Mouse (Mus musculus) hindbrain, embryonic 16.5 days (tissue): ENCODE results near the gene Hist1h2bp. TPM values are rescaled to one million over a fixed set of nuclear protein-coding genes. Genes with fewer than 3 reads are reported as not detected.
A peak's percentile ranks its signal among the peaks of the same experiment; 100 is the strongest.
"Not testable (repeated sequence)": the region's sequence is repeated elsewhere in the genome, so short reads cannot be mapped to it uniquely, and the experiment has no call there.

ENCODE experiments used
- ATAC-seq: fragments of 200-750 bp; cut with Nextera tagmentation; 2 replicates; pipeline ENCODE4 v1.8.0; 2017; ENCODE audit warnings: moderate TSS enrichment, moderate library complexity
- H3K27ac ChIP-seq: fragments of 300-500 bp; sonication (generic); 2 replicates; pipeline ENCODE4 v1.5.1; 2014; ENCODE audit warnings: low read depth, mild to moderate bottlenecking, control low read depth, low read length, moderate library complexity
- H3K27me3 ChIP-seq: fragments of 300-500 bp; sonication (generic); replicated peaks from 2 replicates; pipeline ENCODE4 v1.6.1; 2014; ENCODE audit warnings: low read length; ENCODE audit not compliant: control insufficient read depth, insufficient read depth
- H3K36me3 ChIP-seq: fragments of 300-500 bp; sonication (generic); 2 replicates; pipeline ENCODE4 v1.6.1; 2014; ENCODE audit warnings: mild to moderate bottlenecking, low read length, moderate library complexity, mixed read lengths; ENCODE audit not compliant: control insufficient read depth, insufficient read depth
- H3K4me1 ChIP-seq: fragments of 300-500 bp; sonication (generic); 2 replicates; pipeline ENCODE4 v1.6.1; 2014; ENCODE audit warnings: low read depth, low read length; ENCODE audit not compliant: control insufficient read depth, insufficient read depth
- H3K4me2 ChIP-seq: fragments of 300-500 bp; sonication (generic); 2 replicates; pipeline ENCODE4 v1.6.1; 2014; ENCODE audit warnings: mild to moderate bottlenecking, low read length, control low read depth, moderate library complexity
- H3K4me3 ChIP-seq: fragments of 300-500 bp; sonication (generic); 2 replicates; pipeline ENCODE4 v1.5.1; 2014; ENCODE audit warnings: mild to moderate bottlenecking, low read length, control low read depth, moderate library complexity
- H3K9ac ChIP-seq: fragments of 300-500 bp; sonication (generic); 2 replicates; pipeline ENCODE4 v1.6.1; 2014; ENCODE audit warnings: low read depth, mild to moderate bottlenecking, control low read depth, low read length, moderate library complexity
- H3K9me3 ChIP-seq: fragments of 300-500 bp; sonication (generic); 2 replicates; pipeline ENCODE4 v1.6.1; 2014; ENCODE audit warnings: mild to moderate bottlenecking, low read length, moderate library complexity; ENCODE audit not compliant: control insufficient read depth
- WGBS: fragments of 180-500 bp; shearing (Covaris S2); extraction: QIAGEN DNeasy Blood & Tissue Kit; methylation state at CpG from one replicate; pipeline ENCODE4 v1.1.7; 2014; 5-methylcytosine and 5-hydroxymethylcytosine counted together
- polyA plus RNA-seq: library from polyadenylated mRNA; unstranded; fragments of >200 nt; fragmentation: Nextera tagmentation; extraction: Ambion mirVana; gene quantifications from 2 replicates; pipeline ENCODE4 v1.2.1, GENCODE M21; 2015

Hist1h2bp gene
- polyA plus RNA-seq, 1 experiment from 2014 or later, result not detected

DNA sequence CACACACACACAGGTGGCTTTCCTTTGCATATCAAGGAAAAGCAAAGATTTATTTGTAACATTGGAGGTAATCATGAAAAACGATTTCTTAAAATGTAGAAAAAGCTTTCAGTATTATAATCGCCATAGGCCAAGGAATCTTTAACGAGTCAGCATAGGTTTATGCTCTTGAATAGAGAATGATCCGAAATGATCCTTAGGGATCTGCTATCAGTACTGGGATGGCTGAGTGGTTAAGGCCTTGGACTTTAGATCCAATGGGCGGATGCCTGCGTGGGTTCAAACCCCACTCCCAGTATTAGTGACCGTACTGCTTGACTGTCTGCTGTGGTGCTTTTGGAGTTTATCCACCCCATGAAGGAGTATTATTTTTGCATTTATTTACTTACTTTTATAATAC, 8.3 kb downstream of the Hist1h2bp start:
- Histone ChIP-seq H3K27me3 (no peaks in the 10 kb centered on the region), H3K9ac (no peak overlapping the region), H3K36me3 (no peaks in the 10 kb centered on the region), H3K27ac (no peak overlapping the region), H3K4me3 (no peak overlapping the region), H3K9me3 (no peaks in the 10 kb centered on the region), H3K4me1 (peaks cover 4% of the 10 kb centered on the region), H3K4me2 (no peak overlapping the region)
- WGBS, result 91% methylated on average over 7 of the region's 7 CpGs
- ATAC-seq, result no peak

DNA sequence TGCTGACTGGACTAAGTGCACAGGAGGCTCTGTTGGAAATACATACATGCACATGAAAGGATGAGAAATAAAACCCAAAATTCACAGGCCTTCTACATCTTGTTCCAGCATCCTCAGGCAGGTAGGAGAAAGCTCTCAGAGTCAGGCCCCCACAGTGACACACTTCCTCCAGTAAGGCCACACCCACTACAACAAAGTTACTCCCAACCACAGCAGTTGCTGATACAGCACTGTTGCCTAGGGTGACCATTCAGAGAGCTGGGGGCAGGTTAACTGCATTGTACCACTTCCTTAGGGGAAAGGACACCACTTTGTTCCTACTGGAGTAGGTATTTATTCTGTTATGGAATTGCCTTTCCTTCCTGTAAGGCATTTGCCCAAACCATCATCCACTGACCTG, 9.9 kb downstream of the Hist1h2bp start:
- not testable (repeated sequence) for H3K27me3 ChIP-seq, H3K27ac ChIP-seq, H3K9me3 ChIP-seq, H3K9ac ChIP-seq, H3K4me3 ChIP-seq, ATAC-seq, H3K36me3 ChIP-seq, H3K4me1 ChIP-seq, H3K4me2 ChIP-seq

DNA sequence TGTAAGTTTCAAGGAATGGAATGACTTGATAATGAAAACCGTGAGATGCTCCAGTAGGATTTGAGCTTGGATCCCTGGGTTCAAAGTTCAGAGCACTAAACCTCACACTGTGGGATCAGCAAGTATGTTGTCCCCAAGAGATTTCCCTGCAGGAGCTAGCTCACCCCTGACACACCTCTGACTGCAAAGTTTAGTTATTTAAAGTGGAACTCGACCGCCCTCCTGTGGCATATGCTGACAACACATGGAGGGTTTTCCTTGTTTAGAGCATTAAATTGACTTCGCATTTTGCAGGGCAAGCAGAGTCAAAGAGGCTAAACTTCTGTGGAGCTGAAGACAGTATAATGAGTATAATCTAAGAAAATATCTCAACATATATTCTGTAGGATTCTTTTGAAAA, 15.8 kb downstream of the Hist1h2bp start:
- WGBS, result no CpG with 5 or more reads among the region's 4 CpGs
- peak; percentile 69; the same call in 1 of the 2 replicates for ATAC-seq
- H3K36me3 ChIP-seq, H3K4me2 ChIP-seq, H3K27me3 ChIP-seq, H3K4me3 ChIP-seq, H3K4me1 ChIP-seq, H3K27ac ChIP-seq, H3K9ac ChIP-seq, H3K9me3 ChIP-seq: not testable (repeated sequence)

DNA sequence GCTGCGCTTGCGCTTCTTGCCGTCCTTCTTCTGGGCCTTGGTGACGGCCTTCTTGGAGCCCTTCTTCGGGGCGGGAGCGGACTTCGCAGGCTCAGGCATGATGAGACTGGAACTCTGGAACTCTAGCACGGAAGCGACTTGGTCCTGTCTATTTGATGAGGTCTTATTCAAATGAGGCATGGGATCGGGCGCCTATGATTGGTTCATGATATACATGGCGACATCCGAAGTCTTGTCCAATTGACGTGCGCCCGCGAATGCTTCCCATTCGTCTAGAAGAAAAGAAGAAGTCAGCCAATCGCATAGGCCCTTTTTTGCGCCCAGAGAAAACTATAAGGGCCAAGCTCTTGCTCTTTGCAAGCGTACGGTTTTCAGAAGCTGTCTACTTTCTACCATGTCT, 22.8 kb downstream of the Hist1h2bp start, which contains the start of the genes Hist1h2bq and Hist1h2ao:
TSS of gene Hist1h2bq (minus strand) at position 125 of the 400 bp plus-strand sequence.
TSS of gene Hist1h2ao (plus strand) at position 393 of the 400 bp plus-strand sequence.
- not testable (repeated sequence) for H3K4me3 ChIP-seq, H3K9ac ChIP-seq, H3K36me3 ChIP-seq, H3K4me1 ChIP-seq, H3K27me3 ChIP-seq, H3K9me3 ChIP-seq, H3K27ac ChIP-seq, H3K4me2 ChIP-seq
- peak; percentile 99 for ATAC-seq
- no CpG with 5 or more reads among the region's 23 CpGs for WGBS

DNA sequence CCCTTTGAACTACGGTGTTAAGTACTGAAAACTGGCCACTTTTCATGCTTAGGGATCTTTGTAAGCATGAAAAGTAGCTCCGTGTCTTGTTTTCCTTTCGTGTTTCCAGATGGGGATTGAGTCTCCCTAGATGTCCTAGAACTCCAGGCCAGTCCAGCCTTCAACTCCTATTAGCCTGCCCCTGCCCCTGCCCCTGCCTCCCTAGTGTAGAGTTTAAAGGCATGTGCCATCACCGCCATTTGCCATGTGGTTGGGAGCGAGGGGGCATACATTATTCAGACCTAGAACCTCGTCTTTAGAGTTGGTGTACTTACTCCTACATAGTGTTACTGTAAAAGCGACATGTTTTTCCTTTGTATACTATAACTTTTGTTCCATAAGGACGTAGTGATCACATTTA, 23.8 kb downstream of the Hist1h2bp start:
- H3K4me3 ChIP-seq, H3K4me2 ChIP-seq, H3K36me3 ChIP-seq, H3K9me3 ChIP-seq, H3K9ac ChIP-seq, H3K27ac ChIP-seq, H3K27me3 ChIP-seq, H3K4me1 ChIP-seq: not testable (repeated sequence)
- WGBS, result no CpG with 5 or more reads among the region's 8 CpGs
- ATAC-seq, result peak; percentile 14

DNA sequence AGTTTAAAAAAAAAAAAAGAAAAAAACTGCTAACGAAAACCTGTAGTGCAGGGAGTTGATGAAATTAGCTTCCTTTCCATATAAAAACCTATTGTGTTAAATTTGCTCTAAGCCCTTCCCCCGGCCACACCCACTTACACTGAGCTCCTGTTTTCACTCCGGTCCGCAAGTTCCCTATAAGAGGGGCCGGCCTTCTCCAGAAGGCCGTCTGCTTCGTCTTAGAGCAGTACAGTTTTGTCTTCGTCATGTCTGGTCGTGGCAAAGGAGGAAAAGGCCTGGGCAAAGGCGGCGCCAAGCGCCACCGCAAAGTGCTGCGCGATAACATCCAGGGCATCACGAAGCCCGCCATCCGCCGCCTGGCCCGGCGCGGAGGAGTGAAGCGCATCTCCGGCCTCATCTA, 24.3 kb downstream of the Hist1h2bp start, which contains the start of gene Hist1h4m:
TSS of gene Hist1h4m (plus strand) at position 208 of the 400 bp plus-strand sequence.
- Histone ChIP-seq H3K4me2 (peak within 1 kb of the TSS; percentile 39), H3K4me3 (peak within 1 kb of the TSS; percentile 20)
- WGBS, result no CpG with 5 or more reads among the region's 24 CpGs
- ATAC-seq, result peak; percentile 74
- H3K4me1 ChIP-seq, H3K36me3 ChIP-seq, H3K9ac ChIP-seq, H3K27me3 ChIP-seq, H3K9me3 ChIP-seq, H3K27ac ChIP-seq: not testable (repeated sequence)

DNA sequence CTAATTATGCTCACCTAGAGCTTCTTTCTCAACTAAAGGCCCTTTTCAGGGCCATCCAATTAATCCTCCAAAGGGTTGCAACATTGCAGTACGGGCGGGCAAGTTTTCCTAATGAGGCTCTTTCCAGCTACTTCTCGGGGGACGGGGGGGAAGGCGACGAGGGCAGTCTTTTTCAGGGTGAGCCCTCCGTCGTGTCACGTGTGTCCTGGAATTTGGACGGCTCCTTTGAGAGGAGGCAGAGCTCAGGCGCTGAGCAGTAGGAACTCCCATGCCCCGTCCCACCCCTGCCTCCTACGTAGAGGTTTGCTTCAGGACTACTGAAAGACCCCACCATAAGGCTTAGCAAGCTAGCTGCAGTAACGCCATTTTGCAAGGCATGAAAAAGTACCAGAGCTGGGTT, 24.8 kb downstream of the Hist1h2bp start:
- H3K9ac ChIP-seq, H3K27me3 ChIP-seq, H3K4me1 ChIP-seq, H3K36me3 ChIP-seq, H3K9me3 ChIP-seq, H3K27ac ChIP-seq: not testable (repeated sequence)
- Histone ChIP-seq H3K4me2 (peak overlapping the region; percentile 39), H3K4me3 (peak overlapping the region; percentile 20)
- 3% methylated on average over 10 of the region's 14 CpGs for WGBS
- ATAC-seq, result 0 out of 2 replicates have a peak, but pooled peaks have one; percentile 3

DNA sequence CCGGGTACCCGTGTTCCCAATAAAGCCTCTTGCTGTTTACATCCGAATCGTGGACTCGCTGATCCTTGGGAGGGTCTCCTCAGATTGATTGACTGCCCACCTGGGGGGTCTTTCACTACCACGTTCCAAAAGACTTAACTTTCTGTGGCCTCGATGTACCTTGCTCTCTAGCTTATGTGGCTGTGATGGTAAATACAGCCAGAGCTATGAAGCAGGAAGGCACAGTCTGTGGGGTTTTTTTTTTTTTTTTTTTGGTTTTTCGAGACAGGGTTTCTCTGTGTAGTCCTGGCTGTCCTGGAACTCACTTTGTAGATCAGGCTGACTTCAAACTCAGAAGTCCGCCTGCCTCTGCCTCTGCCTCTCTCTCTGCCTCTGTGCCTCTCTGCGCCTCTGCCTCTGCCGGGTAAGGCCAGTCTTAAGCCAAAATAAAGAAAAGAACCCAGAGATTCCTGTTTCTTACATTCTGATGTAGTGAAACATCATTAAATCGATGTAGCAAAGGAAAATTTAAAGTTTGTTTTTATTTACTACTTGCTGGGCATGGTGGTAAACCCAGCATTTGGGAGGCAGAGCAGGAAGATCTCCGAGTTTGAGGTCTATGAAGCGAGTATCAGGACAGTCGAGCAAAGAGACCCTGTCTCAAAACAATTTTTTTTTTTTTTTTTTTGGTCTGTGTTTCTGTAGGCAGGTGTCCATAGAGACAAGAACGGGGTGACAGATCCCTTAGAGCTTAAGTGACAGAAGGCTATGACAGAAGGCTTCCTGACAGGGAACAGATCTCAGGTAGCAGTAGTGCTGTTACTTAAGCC, 33.0 kb downstream of the Hist1h2bp start:
- not testable (repeated sequence) for H3K27me3 ChIP-seq

DNA sequence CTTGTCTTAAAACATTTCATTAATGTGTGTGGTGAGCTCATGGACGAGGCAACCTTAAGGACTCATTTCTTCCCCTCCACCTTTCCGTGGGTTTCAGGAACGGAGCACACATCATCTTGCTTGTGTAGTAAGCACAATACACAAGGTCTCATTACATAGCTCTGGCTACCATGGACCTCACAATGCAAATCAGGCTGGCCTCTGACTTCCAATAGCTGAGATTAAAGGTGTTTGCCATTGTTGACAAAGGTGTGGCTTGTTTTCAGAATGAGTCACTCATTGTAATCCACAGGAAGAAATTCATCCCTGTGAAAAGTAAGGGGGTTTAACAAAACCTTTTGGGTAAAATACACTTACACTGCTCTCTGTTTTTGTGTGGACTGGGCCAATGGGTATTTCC, 41.2 kb downstream of the Hist1h2bp start:
- H3K27ac ChIP-seq, result no peak overlapping the region
- no peak overlapping the region for H3K4me3 ChIP-seq
- no peak for ATAC-seq
- no peak overlapping the region for H3K9ac ChIP-seq
- no peaks in the 10 kb centered on the region for H3K36me3 ChIP-seq
- H3K9me3 ChIP-seq, result no peaks in the 10 kb centered on the region
- whole genome bisulfite sequencing, result 89% methylated on average over 3 of the region's 3 CpGs
- no peaks in the 10 kb centered on the region for H3K27me3 ChIP-seq
- H3K4me1 ChIP-seq, result no peaks in the 10 kb centered on the region
- no peak overlapping the region for H3K4me2 ChIP-seq

More for the DNA sequence above, 33.0 kb downstream of the Hist1h2bp start:
- not testable (repeated sequence) for H3K4me2 ChIP-seq, H3K9me3 ChIP-seq, H3K27ac ChIP-seq, ATAC-seq, H3K9ac ChIP-seq, H3K36me3 ChIP-seq, H3K4me1 ChIP-seq, H3K4me3 ChIP-seq
- WGBS, result 60% methylated on average over 6 of the region's 16 CpGs
